ENCODE assay signal across 10 mouse cellular contexts in the genomic region with DNA sequence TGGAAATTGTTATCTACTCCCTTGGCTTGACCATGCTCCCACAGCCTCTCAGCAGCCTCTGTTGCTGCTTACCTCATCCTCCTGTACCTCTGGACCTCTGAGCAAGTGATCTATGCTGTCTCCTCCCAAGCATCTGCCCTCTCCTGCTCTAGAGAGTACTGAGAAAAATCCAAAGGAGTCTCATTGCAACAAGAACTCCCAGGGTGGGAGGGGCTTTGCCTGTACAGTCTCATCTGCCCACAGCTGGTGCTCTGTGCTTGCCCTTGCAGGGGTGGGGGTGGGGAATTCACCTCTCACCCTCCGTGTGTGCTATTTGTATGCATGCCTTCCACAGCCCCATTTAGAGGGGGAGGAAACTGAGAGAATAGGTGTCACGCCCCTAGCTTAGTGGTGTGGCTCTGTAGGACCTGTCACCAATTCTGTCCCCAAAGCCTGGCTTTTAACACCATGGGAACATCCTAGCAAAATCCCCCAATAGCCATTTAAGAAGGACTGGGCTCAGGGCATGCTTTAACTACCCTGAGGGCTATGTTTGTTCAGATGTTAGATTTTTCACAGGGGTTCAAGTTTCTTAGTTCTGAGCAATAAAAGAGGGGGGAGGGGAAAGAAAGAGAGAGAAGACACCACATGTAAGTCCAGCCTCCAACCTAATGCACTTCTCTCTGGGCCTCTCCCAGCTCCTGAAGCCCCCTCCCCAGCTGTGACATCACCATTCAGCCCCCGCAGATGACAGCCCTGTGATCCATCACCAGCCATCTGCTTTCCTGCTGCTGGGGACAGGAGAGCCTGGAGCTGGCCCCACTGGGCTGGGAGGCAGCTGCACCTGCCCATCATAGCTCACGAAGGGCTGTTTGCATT. TPM values are rescaled to one million over a fixed set of nuclear protein-coding genes. Genes with fewer than 3 reads are reported as not detected.
DNase-seq lines count a peak whose midpoint lies in the region; ATAC-seq and TF ChIP-seq lines count a peak whose summit lies in the region.
"Had no signal": no experiment of that assay in that cellular context is flagged by ENCODE, and none has a peak within 500 bp of the region (broad histone marks: within the 10 kb centered on the region; RNA-seq: fewer than 3 reads in every experiment).

No protein-coding gene starts in this region.

- no peak overlapping the region for H3K9ac ChIP-seq in liver, postnatal 0 days (replicated peaks)
- H3K9ac ChIP-seq in forebrain, embryonic 13.5 days = no peak overlapping the region
- no peak overlapping the region for H3K9ac ChIP-seq in limb, embryonic 15.5 days
- no peak overlapping the region for H3K9ac ChIP-seq in stomach, embryonic 15.5 days

- TF ChIP-seq CTCF in liver, postnatal 0 days (IDR thresholded peaks at IDR 0.05; ENCODE audit: low read depth) = no peak

- ATAC-seq in liver, postnatal 0 days = no peak
- ATAC-seq in forebrain, embryonic 13.5 days = peak; percentile 63; the same call in 1 of the 2 replicates
- peak; percentile 69 for ATAC-seq in limb, embryonic 15.5 days (ENCODE audit: insufficient number of reproducible peaks, low FRiP score, low TSS enrichment, low read depth)
- peak; percentile 83 for ATAC-seq in stomach, embryonic 15.5 days (ENCODE audit: insufficient read depth, low FRiP score, low read depth)
- ATAC-seq in erythroid progenitor cell, adult 5-6 weeks (replicated peaks; ENCODE audit: low FRiP score, poor library complexity, severe bottlenecking) = no peak

- peak; percentile 36 for DNase-seq in liver
- no peak for DNase-seq in liver, postnatal 0 days
- no peak for DNase-seq in thymus, postnatal 0 days (ENCODE audit: low spot score)
- no peak for DNase-seq in cerebellum, adult 9-11 months
- DNase-seq: cerebellum, adult 11 months; heart, postnatal 14 days had no signal

- TF ChIP-seq EP300 in liver, postnatal 0 days (IDR thresholded peaks at IDR 0.05; ENCODE audit: low read depth) = no peak

- WGBS in liver, postnatal 0 days (ENCODE audit: insufficient replicate concordance) = 20% methylated on average over 4 of the region's 4 CpGs
- 21% methylated on average over 4 of the region's 4 CpGs for WGBS in forebrain, embryonic 13.5 days
- whole genome bisulfite sequencing in limb, embryonic 15.5 days = 6% methylated on average over 4 of the region's 4 CpGs
- WGBS in stomach, embryonic 15.5 days = 17% methylated on average over 4 of the region's 4 CpGs

- H3K36me3 ChIP-seq in liver, postnatal 0 days (replicated peaks; ENCODE audit: insufficient read depth, low read length) = no peaks in the 10 kb centered on the region
- H3K36me3 ChIP-seq in forebrain, embryonic 13.5 days (ENCODE audit: poor library complexity, severe bottlenecking) = no peaks in the 10 kb centered on the region
- H3K36me3 ChIP-seq in limb, embryonic 15.5 days = no peaks in the 10 kb centered on the region
- no peaks in the 10 kb centered on the region for H3K36me3 ChIP-seq in stomach, embryonic 15.5 days

- no peaks in the 10 kb centered on the region for H3K9me3 ChIP-seq in liver, postnatal 0 days (ENCODE audit: low read length)
- H3K9me3 ChIP-seq in forebrain, embryonic 13.5 days (replicated peaks) = no peaks in the 10 kb centered on the region
- no peaks in the 10 kb centered on the region for H3K9me3 ChIP-seq in limb, embryonic 15.5 days
- no peaks in the 10 kb centered on the region for H3K9me3 ChIP-seq in stomach, embryonic 15.5 days

- no peaks in the 10 kb centered on the region for H3K4me1 ChIP-seq in liver, postnatal 0 days (ENCODE audit: insufficient read depth)
- H3K4me1 ChIP-seq in forebrain, embryonic 13.5 days = peaks cover 24% of the 10 kb centered on the region
- H3K4me1 ChIP-seq in limb, embryonic 15.5 days = peaks cover 14% of the 10 kb centered on the region
- H3K4me1 ChIP-seq in stomach, embryonic 15.5 days = peaks cover 21% of the 10 kb centered on the region

- H3K4me2 ChIP-seq in liver, postnatal 0 days (ENCODE audit: low read depth, low read length) = no peak overlapping the region
- no peak overlapping the region for H3K4me2 ChIP-seq in forebrain, embryonic 13.5 days
- H3K4me2 ChIP-seq in limb, embryonic 15.5 days = no peak overlapping the region
- 0 out of 2 replicates have a peak overlapping the region, but pooled peaks have one; percentile 8 for H3K4me2 ChIP-seq in stomach, embryonic 15.5 days

- no peak overlapping the region for H3K4me3 ChIP-seq in liver, postnatal 0 days (ENCODE audit: low read depth, low read length)
- H3K4me3 ChIP-seq in forebrain, embryonic 13.5 days = no peak overlapping the region
- H3K4me3 ChIP-seq in limb, embryonic 15.5 days = no peak overlapping the region
- H3K4me3 ChIP-seq in stomach, embryonic 15.5 days (replicated peaks) = no peak overlapping the region

- H3K27ac ChIP-seq in liver, postnatal 0 days (ENCODE audit: low read depth) = no peak overlapping the region
- no peak overlapping the region for H3K27ac ChIP-seq in forebrain, embryonic 13.5 days
- peak overlapping the region; percentile 71 for H3K27ac ChIP-seq in limb, embryonic 15.5 days
- H3K27ac ChIP-seq in stomach, embryonic 15.5 days = peak overlapping the region; percentile 84

- H3K27me3 ChIP-seq in liver, postnatal 0 days (ENCODE audit: insufficient read depth, low read length) = no peaks in the 10 kb centered on the region
- no peaks in the 10 kb centered on the region for H3K27me3 ChIP-seq in forebrain, embryonic 13.5 days
- H3K27me3 ChIP-seq in limb, embryonic 15.5 days = no peaks in the 10 kb centered on the region
- H3K27me3 ChIP-seq in stomach, embryonic 15.5 days (replicated peaks) = no peaks in the 10 kb centered on the region

RNA-seq across cellular contexts. Expression of gene Stx16, which starts 26.4 kb away (rescaled TPM):
- polyA plus RNA-seq in liver, postnatal 0 days (2015; fragmentation: Nextera tagmentation; extraction: Ambion mirVana) = 2.4 and 2.9 TPM in 2 replicates
- 14.2 and 15.5 TPM in 2 replicates for polyA plus RNA-seq in forebrain, embryonic 13.5 days (2015; fragmentation: Nextera tagmentation; extraction: Ambion mirVana)
- polyA plus RNA-seq in limb, embryonic 15.5 days (2015; fragmentation: Nextera tagmentation; extraction: Ambion mirVana) = 12.5 and 12.6 TPM in 2 replicates
- polyA plus RNA-seq in stomach, embryonic 15.5 days (2015; fragmentation: Nextera tagmentation; extraction: Ambion mirVana) = 12.0 and 12.9 TPM in 2 replicates
- 9.8 and 12.3 TPM in 2 replicates for polyA plus RNA-seq in thymus, postnatal 0 days (2015; fragmentation: Nextera tagmentation; extraction: Ambion mirVana)
- total RNA-seq in erythroid progenitor cell, adult 5-6 weeks (2015; ENCODE audit: low replicate concordance) = 9.4 and 26.8 TPM in 2 replicates
- total RNA-seq in erythroid progenitor cell, adult 5-6 weeks (2017; ENCODE audit: low replicate concordance) = 7.8 and 13.2 TPM in 2 replicates

Comparison
In these comparisons a context has a peak if more than half of its experiments do, and no peak if none do; other contexts are left out.
1. ATAC-seq: peak in forebrain, embryonic 13.5 days (single experiment), limb, embryonic 15.5 days (single experiment) and stomach, embryonic 15.5 days (single experiment); none in liver, postnatal 0 days (single experiment) and erythroid progenitor cell, adult 5-6 weeks (single experiment).
2. H3K27ac ChIP-seq: peak in limb, embryonic 15.5 days (single experiment) and stomach, embryonic 15.5 days (single experiment); none in liver, postnatal 0 days (single experiment) and forebrain, embryonic 13.5 days (single experiment).